Mouse (Mus musculus): ENCODE results near the gene Map4k3. TPM values are rescaled to one million over a fixed set of nuclear protein-coding genes. Genes with fewer than 3 reads are reported as not detected.
"Not testable (repeated sequence)": the region's sequence is repeated elsewhere in the genome, so short reads cannot be mapped to it uniquely, and the experiment has no call there.

The Map4k3 gene
- polyA plus RNA-seq, 1 experiment from 2014 or later, result 25.4 TPM

GRCm38 (mm10) chr17:80755076-80755871 is 27.0 kb upstream of the Map4k3 start:
- Histone ChIP-seq H3K9ac (no peak overlapping the region), H3K27ac (replicated peaks) (no peak overlapping the region), H3K4me1 (replicated peaks) (no peaks in the 10 kb centered on the region; the same call in 1 of the 2 replicates), H3K36me3 (no peaks in the 10 kb centered on the region), H3K9me3 (no peaks in the 10 kb centered on the region), H3K27me3 (no peaks in the 10 kb centered on the region), H3K4me3 (no peak overlapping the region), H3K4me2 (no peak overlapping the region)
- 83% methylated on average over 9 of the region's 9 CpGs for WGBS
- no peak for ATAC-seq (ENCODE audit: low FRiP score, low read depth)

GRCm38 (mm10) chr17:80754589-80754988 is 26.3 kb upstream of the Map4k3 start:
- WGBS, result 73% methylated on average over 8 of the region's 8 CpGs
- no peaks in the 10 kb centered on the region for H3K27me3 ChIP-seq
- no peak overlapping the region for H3K9ac ChIP-seq
- H3K36me3 ChIP-seq, result no peaks in the 10 kb centered on the region
- no peak overlapping the region for H3K4me2 ChIP-seq
- H3K27ac ChIP-seq (replicated peaks), result no peak overlapping the region
- no peak overlapping the region for H3K4me3 ChIP-seq
- no peaks in the 10 kb centered on the region for H3K9me3 ChIP-seq
- ATAC-seq (ENCODE audit: low FRiP score, low read depth), result no peak
- H3K4me1 ChIP-seq (replicated peaks), result no peaks in the 10 kb centered on the region; the same call in 1 of the 2 replicates

- Histone ChIP-seq H3K9ac (no peak overlapping the region), H3K4me1 (replicated peaks) (no peaks in the 10 kb centered on the region; the same call in 1 of the 2 replicates), H3K36me3 (no peaks in the 10 kb centered on the region), H3K27ac (replicated peaks) (no peak overlapping the region), H3K9me3 (no peaks in the 10 kb centered on the region), H3K4me2 (no peak overlapping the region), H3K4me3 (no peak overlapping the region), H3K27me3 (no peaks in the 10 kb centered on the region)
- WGBS, result 26% methylated on average over 1 of the region's 1 CpGs
- no peak for ATAC-seq (ENCODE audit: low FRiP score, low read depth)
Observed at GRCm38 (mm10) chr17:80752466-80752865, 24.2 kb upstream of the Map4k3 start.

GRCm38 (mm10) chr17:80739421-80739820 is 11.1 kb upstream of the Map4k3 start:
- no peak overlapping the region for H3K4me2 ChIP-seq
- H3K4me1 ChIP-seq (replicated peaks), result no peaks in the 10 kb centered on the region
- no peaks in the 10 kb centered on the region for H3K27me3 ChIP-seq
- no peaks in the 10 kb centered on the region for H3K36me3 ChIP-seq
- WGBS, result 76% methylated on average over 5 of the region's 5 CpGs
- H3K9ac ChIP-seq, result no peak overlapping the region
- no peak for ATAC-seq (ENCODE audit: low FRiP score, low read depth)
- H3K27ac ChIP-seq (replicated peaks), result no peak overlapping the region
- H3K9me3 ChIP-seq, result no peaks in the 10 kb centered on the region
- no peak overlapping the region for H3K4me3 ChIP-seq

GRCm38 (mm10) chr17:80734700-80735099 is 6.4 kb upstream of the Map4k3 start:
- Histone ChIP-seq H3K27ac (replicated peaks) (no peak overlapping the region), H3K4me3 (no peak overlapping the region), H3K27me3 (no peaks in the 10 kb centered on the region), H3K9me3 (no peaks in the 10 kb centered on the region), H3K36me3 (no peaks in the 10 kb centered on the region), H3K9ac (no peak overlapping the region), H3K4me1 (replicated peaks) (no peaks in the 10 kb centered on the region), H3K4me2 (no peak overlapping the region)
- WGBS, result 79% methylated on average over 6 of the region's 6 CpGs
- no peak for ATAC-seq (ENCODE audit: low FRiP score, low read depth)

- H3K4me3 ChIP-seq, result no peak overlapping the region
- ATAC-seq (ENCODE audit: low FRiP score, low read depth), result no peak
- no peak overlapping the region for H3K4me2 ChIP-seq
- H3K9ac ChIP-seq, result no peak overlapping the region
- 0 out of 2 replicates have a peak, but pooled peaks cover 9% of the 10 kb centered on the region for H3K4me1 ChIP-seq (replicated peaks)
- no peaks in the 10 kb centered on the region for H3K36me3 ChIP-seq
- H3K9me3 ChIP-seq, result no peaks in the 10 kb centered on the region
- no peak overlapping the region for H3K27ac ChIP-seq (replicated peaks)
- WGBS, result 79% methylated on average over 12 of the region's 12 CpGs
- H3K27me3 ChIP-seq, result no peaks in the 10 kb centered on the region
Observed at GRCm38 (mm10) chr17:80733121-80733800, 5.0 kb upstream of the Map4k3 start.

GRCm38 (mm10) chr17:80732256-80732655 is 4.0 kb upstream of the Map4k3 start:
- H3K27ac ChIP-seq (replicated peaks), result no peak overlapping the region
- H3K4me3 ChIP-seq, result no peak overlapping the region
- H3K9ac ChIP-seq, result no peak overlapping the region
- H3K4me1 ChIP-seq (replicated peaks), result 0 out of 2 replicates have a peak, but pooled peaks cover 10% of the 10 kb centered on the region
- H3K4me2 ChIP-seq, result no peak overlapping the region
- ATAC-seq (ENCODE audit: low FRiP score, low read depth), result no peak
- H3K36me3 ChIP-seq, result no peaks in the 10 kb centered on the region
- H3K27me3 ChIP-seq, result no peaks in the 10 kb centered on the region
- no peaks in the 10 kb centered on the region for H3K9me3 ChIP-seq
- WGBS, result 96% methylated on average over 4 of the region's 4 CpGs

GRCm38 (mm10) chr17:80730283-80730682 is 2.0 kb upstream of the Map4k3 start:
- not testable (repeated sequence) for H3K4me2 ChIP-seq; H3K36me3 ChIP-seq; H3K4me3 ChIP-seq; H3K27me3 ChIP-seq; ATAC-seq (ENCODE audit: low FRiP score, low read depth); H3K9me3 ChIP-seq; H3K27ac ChIP-seq (replicated peaks); H3K9ac ChIP-seq
- WGBS, result 92% methylated on average over 6 of the region's 6 CpGs
- peaks cover 26% of the 10 kb centered on the region for H3K4me1 ChIP-seq (replicated peaks)

GRCm38 (mm10) chr17:80729825-80730224 is 1.5 kb upstream of the Map4k3 start:
- no peaks in the 10 kb centered on the region for H3K9me3 ChIP-seq
- no peaks in the 10 kb centered on the region for H3K27me3 ChIP-seq
- no peak overlapping the region for H3K4me2 ChIP-seq
- no peak overlapping the region for H3K27ac ChIP-seq (replicated peaks)
- no peak overlapping the region for H3K4me3 ChIP-seq
- 90% methylated on average over 5 of the region's 5 CpGs for WGBS
- H3K9ac ChIP-seq, result no peak overlapping the region
- no peaks in the 10 kb centered on the region for H3K36me3 ChIP-seq
- peaks cover 30% of the 10 kb centered on the region for H3K4me1 ChIP-seq (replicated peaks)
- ATAC-seq (ENCODE audit: low FRiP score, low read depth), result no peak

GRCm38 (mm10) chr17:80729080-80729749 is 930 bp upstream of the Map4k3 start:
- 34% methylated on average over 9 of the region's 9 CpGs for WGBS
- Histone ChIP-seq H3K27me3 (no peaks in the 10 kb centered on the region), H3K4me2 (peak overlapping the region; percentile 90; the same call in 1 of the 2 replicates), H3K9me3 (no peaks in the 10 kb centered on the region), H3K36me3 (no peaks in the 10 kb centered on the region), H3K9ac (no peak overlapping the region), H3K4me1 (replicated peaks) (peaks cover 36% of the 10 kb centered on the region), H3K27ac (replicated peaks) (no peak overlapping the region; the same call in 1 of the 2 replicates), H3K4me3 (peak overlapping the region; percentile 92; the same call in 1 of the 2 replicates)
- no peak for ATAC-seq (ENCODE audit: low FRiP score, low read depth)

- Histone ChIP-seq H3K4me1 (replicated peaks) (peaks cover 47% of the 10 kb centered on the region), H3K9me3 (no peaks in the 10 kb centered on the region), H3K4me3 (peak overlapping the region; percentile 92), H3K4me2 (peak overlapping the region; percentile 90), H3K36me3 (no peaks in the 10 kb centered on the region), H3K27ac (replicated peaks) (peak overlapping the region; percentile 93), H3K27me3 (no peaks in the 10 kb centered on the region), H3K9ac (peak overlapping the region; percentile 98)
- 0% methylated on average over 46 of the region's 54 CpGs for WGBS
- peak; percentile 64 for ATAC-seq (ENCODE audit: low FRiP score, low read depth)
Observed at GRCm38 (mm10) chr17:80727341-80727951, 839 bp downstream of the Map4k3 start.
